In the genomic region with DNA sequence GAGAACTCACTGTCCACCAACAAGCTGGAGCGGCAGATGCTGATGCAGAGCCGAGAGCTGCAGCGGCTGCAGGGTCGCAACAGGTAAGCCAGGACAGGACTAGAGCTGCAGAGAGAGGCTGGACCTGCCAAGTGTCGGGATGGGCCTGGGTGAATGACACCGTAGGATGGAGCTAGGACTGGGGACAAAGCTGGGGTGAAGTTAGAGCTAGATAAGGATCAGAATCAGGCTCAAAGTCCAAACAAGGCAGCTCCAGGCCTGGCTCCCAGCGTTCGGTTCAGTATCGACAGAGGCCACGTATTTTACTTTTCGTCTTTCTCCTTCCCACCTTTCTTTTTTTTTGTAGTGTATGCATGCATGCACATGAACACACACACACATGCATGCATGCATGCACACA, we compare ENCODE assay signal across 26 mouse cellular contexts. TPM values are rescaled to one million over a fixed set of nuclear protein-coding genes. Genes with fewer than 3 reads are reported as not detected.
A peak's percentile ranks its signal among the peaks of the same experiment; 100 is the strongest.
DNase-seq lines count a peak whose midpoint lies in the region; ATAC-seq and TF ChIP-seq lines count a peak whose summit lies in the region.
"Had no signal": no experiment of that assay in that cellular context is flagged by ENCODE, and none has a peak within 500 bp of the region (broad histone marks: within the 10 kb centered on the region; RNA-seq: fewer than 3 reads in every experiment).

No protein-coding gene starts in this region.

- intact Hi-C loops in left cerebral cortex, postnatal 4 days (cut with DNase I) = no loop called here

- DNase-seq in liver, adult 2 months (ENCODE audit: extremely low read depth, low read depth, low spot score) = peak; percentile 95
- no peak for DNase-seq in liver
- peak; percentile 25 for DNase-seq in liver, postnatal 0 days
- no peak for DNase-seq in retina, embryonic 14.5 days (ENCODE audit: low spot score)
- DNase-seq in left cerebral cortex, postnatal 4 days = no peak
- DNase-seq: adrenal gland, adult 2 months; adrenal gland, postnatal 10 days; adrenal gland, postnatal 25 days; cerebellum, adult 11 months; cerebellum, adult 18-20 months; cerebellum, adult 8-10 months; cerebellum, adult 9-11 months; cerebellum, postnatal 14 days; cerebellum, postnatal 36 days; embryo, embryonic 11 days had no signal

- no peak overlapping the region for H3K9ac ChIP-seq in liver, adult 2 months (ENCODE audit: low read depth, low read length)
- H3K9ac ChIP-seq in liver, embryonic 15.5 days = no peak overlapping the region
- no peak overlapping the region for H3K9ac ChIP-seq in liver, postnatal 0 days (replicated peaks)
- H3K9ac ChIP-seq: embryonic facial prominence, embryonic 13.5 days; embryonic facial prominence, embryonic 15.5 days; forebrain, embryonic 12.5 days had no signal

- peaks cover 6% of the 10 kb centered on the region; the same call in 1 of the 2 replicates for H3K9me3 ChIP-seq in megakaryocyte, embryonic 14.5 days
- H3K9me3 ChIP-seq in liver, embryonic 15.5 days (replicated peaks) = no peaks in the 10 kb centered on the region
- H3K9me3 ChIP-seq in liver, postnatal 0 days (ENCODE audit: low read length) = no peaks in the 10 kb centered on the region
- H3K9me3 ChIP-seq: embryonic facial prominence, embryonic 13.5 days; embryonic facial prominence, embryonic 15.5 days; forebrain, embryonic 10.5 days; forebrain, embryonic 12.5 days had no signal

- no peak for TF ChIP-seq POLR2A in liver, adult 2 months (IDR thresholded peaks at IDR 0.05; ENCODE audit: extremely low read depth, insufficient read depth, low read length)

- WGBS in liver, adult 2 months = 23% methylated on average over 11 of the region's 11 CpGs
- WGBS in liver, embryonic 15.5 days (ENCODE audit: insufficient replicate concordance) = 62% methylated on average over 11 of the region's 11 CpGs
- WGBS in liver, postnatal 0 days (ENCODE audit: insufficient replicate concordance) = 67% methylated on average over 11 of the region's 11 CpGs

- H3K4me1 ChIP-seq in liver, adult 2 months (ENCODE audit: control insufficient read depth, insufficient read depth, low read length) = peaks cover 22% of the 10 kb centered on the region
- H3K4me1 ChIP-seq in megakaryocyte, embryonic 14.5 days = no peaks in the 10 kb centered on the region
- peaks cover 6% of the 10 kb centered on the region; the same call in 1 of the 2 replicates for H3K4me1 ChIP-seq in liver, embryonic 15.5 days (replicated peaks)
- H3K4me1 ChIP-seq in liver, postnatal 0 days (ENCODE audit: insufficient read depth) = peaks cover 8% of the 10 kb centered on the region
- H3K4me1 ChIP-seq: embryonic facial prominence, embryonic 13.5 days; embryonic facial prominence, embryonic 15.5 days; forebrain, embryonic 12.5 days had no signal

- no peak for TF ChIP-seq EP300 in liver, postnatal 0 days (IDR thresholded peaks at IDR 0.05; ENCODE audit: low read depth)

- no peak overlapping the region for H3K27ac ChIP-seq in liver, adult 2 months (replicated peaks; ENCODE audit: insufficient read depth, low read depth, low read length)
- H3K27ac ChIP-seq in liver, embryonic 15.5 days (replicated peaks) = no peak overlapping the region
- no peak overlapping the region for H3K27ac ChIP-seq in liver, postnatal 0 days (ENCODE audit: low read depth)
- H3K27ac ChIP-seq: embryonic facial prominence, embryonic 13.5 days; embryonic facial prominence, embryonic 15.5 days; forebrain, embryonic 10.5 days; forebrain, embryonic 12.5 days had no signal

- no peaks in the 10 kb centered on the region for H3K27me3 ChIP-seq in liver, adult 2 months (ENCODE audit: control insufficient read depth, insufficient read depth, low read length)
- H3K27me3 ChIP-seq in megakaryocyte, embryonic 14.5 days (replicated peaks) = peaks cover 60% of the 10 kb centered on the region
- no peaks in the 10 kb centered on the region for H3K27me3 ChIP-seq in liver, embryonic 15.5 days
- H3K27me3 ChIP-seq in liver, postnatal 0 days (ENCODE audit: insufficient read depth, low read length) = no peaks in the 10 kb centered on the region
- H3K27me3 ChIP-seq: embryonic facial prominence, embryonic 13.5 days; embryonic facial prominence, embryonic 15.5 days; forebrain, embryonic 12.5 days had no signal

- H3K36me3 ChIP-seq in liver, adult 2 months (ENCODE audit: control insufficient read depth, insufficient read depth, low read length) = no peaks in the 10 kb centered on the region
- no peaks in the 10 kb centered on the region for H3K36me3 ChIP-seq in megakaryocyte, embryonic 14.5 days (replicated peaks; ENCODE audit: low read length)
- no peaks in the 10 kb centered on the region for H3K36me3 ChIP-seq in liver, embryonic 15.5 days (replicated peaks)
- H3K36me3 ChIP-seq in liver, postnatal 0 days (replicated peaks; ENCODE audit: insufficient read depth, low read length) = no peaks in the 10 kb centered on the region
- H3K36me3 ChIP-seq: embryonic facial prominence, embryonic 13.5 days; embryonic facial prominence, embryonic 15.5 days; forebrain, embryonic 10.5 days; forebrain, embryonic 12.5 days had no signal

- ATAC-seq in megakaryocyte, adult 5-6 weeks (ENCODE audit: poor library complexity, severe bottlenecking) = no peak
- 0 out of 2 replicates have a peak, but pooled peaks have one; percentile 32 for ATAC-seq in liver, embryonic 15.5 days (ENCODE audit: insufficient read depth)
- ATAC-seq in liver, postnatal 0 days = peak; percentile 44
- ATAC-seq: forebrain, embryonic 14.5 days had no signal

- no peak overlapping the region for H3K4me3 ChIP-seq in liver, adult 2 months (ENCODE audit: insufficient read depth, low read depth, low read length)
- peak overlapping the region; percentile 17 for H3K4me3 ChIP-seq in megakaryocyte, embryonic 14.5 days (replicated peaks)
- H3K4me3 ChIP-seq in liver, embryonic 15.5 days (replicated peaks) = no peak overlapping the region
- H3K4me3 ChIP-seq in liver, postnatal 0 days (ENCODE audit: low read depth, low read length) = no peak overlapping the region
- H3K4me3 ChIP-seq: embryonic facial prominence, embryonic 13.5 days; embryonic facial prominence, embryonic 15.5 days; erythroblast, embryonic 14.5 days; forebrain, embryonic 10.5 days; forebrain, embryonic 12.5 days had no signal

- H3K79me2 ChIP-seq in liver, adult 2 months (ENCODE audit: control insufficient read depth, insufficient read depth, low read length) = no peaks in the 10 kb centered on the region

- H3K4me2 ChIP-seq in liver, embryonic 15.5 days = no peak overlapping the region
- no peak overlapping the region for H3K4me2 ChIP-seq in liver, postnatal 0 days (ENCODE audit: low read depth, low read length)
- H3K4me2 ChIP-seq: embryonic facial prominence, embryonic 13.5 days; embryonic facial prominence, embryonic 15.5 days; forebrain, embryonic 12.5 days had no signal

- TF ChIP-seq CTCF in liver, adult 2 months (IDR thresholded peaks at IDR 0.05; ENCODE audit: low read depth, low read length) = no peak
- TF ChIP-seq CTCF in liver, postnatal 0 days (IDR thresholded peaks at IDR 0.05; ENCODE audit: low read depth) = no peak

RNA-seq across cellular contexts. Expression of a gene that starts 16.1 kb away (rescaled TPM):
- under 0.01 and 0.13 TPM in 2 replicates for total RNA-seq in liver, adult 2 months (2014; rRNA removed)
- 0.10 and 0.19 TPM in 2 replicates for polyA plus RNA-seq in liver, adult 2 months (2012; rRNA removed)
- polyA plus RNA-seq in megakaryocyte, embryonic 14.5 days (2012; ENCODE audit: insufficient read depth, low replicate concordance) = not detected in 2 replicates
- total RNA-seq in megakaryocyte, adult 5-6 weeks (2015) = not detected in 2 replicates
- total RNA-seq in megakaryocyte, adult 5-6 weeks (2017) = 0.26 TPM in 1 of 2 replicates, not detected in the other
- 0.13 TPM in 1 of 2 replicates, not detected in the other for polyA plus RNA-seq in liver, embryonic 15.5 days (2015; fragmentation: Nextera tagmentation; extraction: Ambion mirVana)
- polyA plus RNA-seq in liver, postnatal 0 days (2015; fragmentation: Nextera tagmentation; extraction: Ambion mirVana) = 0.14 and 0.26 TPM in 2 replicates
- total RNA-seq in left cerebral cortex, postnatal 4 days (2021) = not detected
- total RNA-seq: adrenal gland, postnatal 25 days; common myeloid progenitor, adult 5-6 weeks; MEL had no signal
- polyA plus RNA-seq: erythroblast, embryonic 14.5 days; forebrain, embryonic 14.5 days had no signal

RNA-seq across cellular contexts. Expression of a gene that starts 52.9 kb away (rescaled TPM):
- 0.83 and 1.3 TPM in 2 replicates for total RNA-seq in liver, adult 2 months (2014; rRNA removed)
- polyA plus RNA-seq in liver, adult 2 months (2012; rRNA removed) = 3.3 and 5.5 TPM in 2 replicates
- 29.5 and 64.0 TPM in 2 replicates for polyA plus RNA-seq in megakaryocyte, embryonic 14.5 days (2012; ENCODE audit: insufficient read depth, low replicate concordance)
- 7.8 and 14.8 TPM in 2 replicates for total RNA-seq in megakaryocyte, adult 5-6 weeks (2015)
- 6.0 and 8.6 TPM in 2 replicates for total RNA-seq in megakaryocyte, adult 5-6 weeks (2017)
- 9.8 and 10.1 TPM in 2 replicates for polyA plus RNA-seq in liver, embryonic 15.5 days (2015; fragmentation: Nextera tagmentation; extraction: Ambion mirVana)
- 6.3 and 7.3 TPM in 2 replicates for polyA plus RNA-seq in liver, postnatal 0 days (2015; fragmentation: Nextera tagmentation; extraction: Ambion mirVana)
- total RNA-seq in left cerebral cortex, postnatal 4 days (2021) = 10 to 100 TPM; 19.0 to 20.5 TPM

Comparison
In these comparisons a context has a peak if more than half of its experiments do, and no peak if none do; other contexts are left out.
1. DNase-seq: peak in liver, adult 2 months (single experiment) and liver, postnatal 0 days (single experiment); none in liver (single experiment), retina, embryonic 14.5 days (single experiment) and left cerebral cortex, postnatal 4 days (single experiment).